Mouse (Mus musculus): ENCODE measurements around the gene Urah. TPM values are rescaled to one million over a fixed set of nuclear protein-coding genes. Genes with fewer than 3 reads are reported as not detected.

Gene Urah
- polyA plus RNA-seq (2015; fragmentation: Nextera tagmentation; extraction: Ambion mirVana): not detected in 2 replicates

DNA sequence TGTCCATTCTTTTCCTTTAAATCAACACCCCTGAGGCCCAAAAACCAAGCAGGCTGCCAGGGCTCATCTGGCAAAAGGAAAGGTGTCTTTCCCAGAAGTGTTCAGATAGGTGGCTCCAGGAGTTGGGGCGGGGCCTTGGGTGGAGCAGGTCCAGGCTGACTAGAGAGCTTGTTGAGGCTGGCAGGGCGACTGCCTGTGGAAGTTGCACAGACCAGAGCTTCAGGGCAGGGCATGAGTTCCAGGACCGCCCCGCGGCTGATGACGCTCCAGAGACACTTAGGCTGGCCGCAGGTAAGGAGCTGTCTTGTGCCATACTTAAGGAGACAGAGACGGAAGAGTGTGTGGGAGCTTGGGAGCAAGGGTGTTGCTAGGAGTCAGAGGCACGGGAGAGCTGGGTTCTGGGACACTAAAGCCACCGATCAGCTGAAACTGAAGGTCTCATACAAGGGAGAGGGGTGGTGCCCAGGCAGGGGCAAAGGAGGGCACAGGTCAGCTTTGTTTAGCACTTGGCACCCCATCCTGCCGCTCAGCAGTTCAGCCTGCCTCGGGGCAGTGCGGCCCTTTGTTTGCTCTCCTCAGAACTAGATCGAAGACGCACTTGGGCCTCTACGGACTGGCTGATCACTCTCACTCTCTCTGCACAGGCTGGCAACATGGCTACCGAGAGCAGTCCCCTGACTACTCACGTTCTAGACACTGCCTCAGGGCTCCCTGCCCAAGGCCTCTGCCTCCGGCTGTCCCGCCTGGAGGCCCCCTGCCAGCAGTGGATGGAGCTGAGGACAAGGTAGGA, at the start of gene Urah:
TSS of gene Urah (plus strand) at position 51 of the 790 bp plus-strand sequence.
- no peak for ATAC-seq
- H3K4me1 ChIP-seq (replicated peaks; ENCODE audit: control insufficient read depth, insufficient read depth, low read length): no peaks in the 10 kb centered on the region
- H3K9me3 ChIP-seq (ENCODE audit: control insufficient read depth, low read length): no peaks in the 10 kb centered on the region
- 43% methylated on average over 20 of the region's 20 CpGs for WGBS
- H3K27ac ChIP-seq (ENCODE audit: low read length): no peak within 1 kb of the TSS
- H3K27me3 ChIP-seq (replicated peaks; ENCODE audit: control insufficient read depth, insufficient read depth, low read length): no peaks in the 10 kb centered on the region
- no peak within 1 kb of the TSS for H3K4me2 ChIP-seq (ENCODE audit: low read length)
- no peaks in the 10 kb centered on the region for H3K36me3 ChIP-seq (ENCODE audit: control insufficient read depth, insufficient read depth)
- no peak within 1 kb of the TSS for H3K4me3 ChIP-seq (replicated peaks; ENCODE audit: low read length)
- no peak within 1 kb of the TSS for H3K9ac ChIP-seq (replicated peaks; ENCODE audit: low read depth, low read length)

GRCm38 (mm10) chr7:140787406-140788052, 47.3 kb upstream of the Urah start, which contains the start of gene Syce1:
TSS of gene Syce1 (minus strand) at chr7:140787852.
- H3K27me3 ChIP-seq (replicated peaks; ENCODE audit: control insufficient read depth, insufficient read depth, low read length): no peaks in the 10 kb centered on the region
- no peak for ATAC-seq
- no peak within 1 kb of the TSS for H3K4me3 ChIP-seq (replicated peaks; ENCODE audit: low read length)
- no peaks in the 10 kb centered on the region for H3K9me3 ChIP-seq (ENCODE audit: control insufficient read depth, low read length)
- H3K36me3 ChIP-seq (ENCODE audit: control insufficient read depth, insufficient read depth): no peaks in the 10 kb centered on the region
- no peak within 1 kb of the TSS for H3K27ac ChIP-seq (ENCODE audit: low read length)
- H3K4me1 ChIP-seq (replicated peaks; ENCODE audit: control insufficient read depth, insufficient read depth, low read length): no peaks in the 10 kb centered on the region
- no peak within 1 kb of the TSS for H3K9ac ChIP-seq (replicated peaks; ENCODE audit: low read depth, low read length)
- H3K4me2 ChIP-seq (ENCODE audit: low read length): no peak within 1 kb of the TSS
- WGBS: 88% methylated on average over 33 of the region's 33 CpGs

- H3K4me3 ChIP-seq (replicated peaks; ENCODE audit: low read length): no peak overlapping the region
- no peak overlapping the region for H3K9ac ChIP-seq (replicated peaks; ENCODE audit: low read depth, low read length)
- no peak overlapping the region for H3K27ac ChIP-seq (ENCODE audit: low read length)
- WGBS: 87% methylated on average over 7 of the region's 7 CpGs
- no peak for ATAC-seq
- H3K36me3 ChIP-seq (ENCODE audit: control insufficient read depth, insufficient read depth): no peaks in the 10 kb centered on the region
- no peak overlapping the region for H3K4me2 ChIP-seq (ENCODE audit: low read length)
- no peaks in the 10 kb centered on the region for H3K9me3 ChIP-seq (ENCODE audit: control insufficient read depth, low read length)
- H3K4me1 ChIP-seq (replicated peaks; ENCODE audit: control insufficient read depth, insufficient read depth, low read length): no peaks in the 10 kb centered on the region
- no peaks in the 10 kb centered on the region for H3K27me3 ChIP-seq (replicated peaks; ENCODE audit: control insufficient read depth, insufficient read depth, low read length)
Observed at GRCm38 (mm10) chr7:140788053-140788435, 46.8 kb upstream of the Urah start.

DNA sequence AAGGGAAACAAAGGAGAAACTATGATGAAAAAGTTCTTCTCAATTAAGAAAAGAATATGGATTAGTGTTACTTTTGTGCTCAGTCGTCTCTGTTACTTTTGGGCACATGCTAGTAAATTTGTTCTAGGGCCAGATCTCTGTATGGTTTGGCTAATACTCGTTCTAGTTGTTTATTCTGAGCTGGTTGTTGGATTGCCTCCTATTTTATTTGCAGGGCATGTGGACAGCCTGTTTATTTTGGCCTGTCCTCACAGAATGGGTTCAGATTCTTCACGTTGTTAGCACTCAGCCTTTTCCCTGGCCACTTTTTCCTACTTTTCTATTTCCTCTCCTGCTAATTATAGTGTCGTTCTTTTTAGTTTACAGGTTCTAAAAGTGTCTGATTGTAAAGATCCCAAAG, 41.3 kb upstream of the Urah start:
- 81% methylated on average over 4 of the region's 4 CpGs for WGBS

DNA sequence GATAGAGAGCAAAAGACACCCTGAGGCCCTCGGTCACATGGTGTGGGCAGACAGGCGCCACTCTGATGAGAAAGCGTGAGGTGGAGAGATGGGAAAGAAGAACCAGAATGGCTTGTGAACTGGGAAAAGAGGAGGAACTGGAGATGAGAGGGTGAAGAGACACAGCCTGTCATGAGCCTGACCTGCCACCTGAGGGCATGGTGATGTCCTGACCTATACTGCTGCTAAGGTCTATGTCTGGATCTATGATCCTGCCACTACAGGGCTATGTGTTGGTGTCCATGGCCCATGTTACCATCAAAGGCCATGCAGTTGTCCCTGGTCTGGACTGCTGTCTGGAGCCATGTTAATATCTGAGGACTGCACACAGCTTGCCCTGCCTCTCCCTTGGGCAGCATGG, 37.2 kb upstream of the Urah start:
- 87% methylated on average over 3 of the region's 3 CpGs for WGBS
- Histone ChIP-seq H3K9me3 (ENCODE audit: control insufficient read depth, low read length) (no peaks in the 10 kb centered on the region), H3K27me3 (replicated peaks; ENCODE audit: control insufficient read depth, insufficient read depth, low read length) (no peaks in the 10 kb centered on the region)

More for the DNA sequence above, 41.3 kb upstream of the Urah start:
- no peak overlapping the region for H3K27ac ChIP-seq (ENCODE audit: low read length)
- H3K4me3 ChIP-seq (replicated peaks; ENCODE audit: low read length): no peak overlapping the region
- no peak for ATAC-seq
- no peaks in the 10 kb centered on the region for H3K9me3 ChIP-seq (ENCODE audit: control insufficient read depth, low read length)
- H3K4me2 ChIP-seq (ENCODE audit: low read length): no peak overlapping the region
- no peaks in the 10 kb centered on the region for H3K4me1 ChIP-seq (replicated peaks; ENCODE audit: control insufficient read depth, insufficient read depth, low read length)
- no peak overlapping the region for H3K9ac ChIP-seq (replicated peaks; ENCODE audit: low read depth, low read length)
- H3K36me3 ChIP-seq (ENCODE audit: control insufficient read depth, insufficient read depth): no peaks in the 10 kb centered on the region
- no peaks in the 10 kb centered on the region for H3K27me3 ChIP-seq (replicated peaks; ENCODE audit: control insufficient read depth, insufficient read depth, low read length)

GRCm38 (mm10) chr7:140798212-140798611, 36.6 kb upstream of the Urah start:
- no peaks in the 10 kb centered on the region for H3K36me3 ChIP-seq (ENCODE audit: control insufficient read depth, insufficient read depth)

More for the DNA sequence above, 37.2 kb upstream of the Urah start:
- no peak overlapping the region for H3K27ac ChIP-seq (ENCODE audit: low read length)
- no peak for ATAC-seq
- no peak overlapping the region for H3K4me2 ChIP-seq (ENCODE audit: low read length)
- H3K36me3 ChIP-seq (ENCODE audit: control insufficient read depth, insufficient read depth): no peaks in the 10 kb centered on the region
- H3K4me3 ChIP-seq (replicated peaks; ENCODE audit: low read length): no peak overlapping the region
- no peaks in the 10 kb centered on the region for H3K4me1 ChIP-seq (replicated peaks; ENCODE audit: control insufficient read depth, insufficient read depth, low read length)
- H3K9ac ChIP-seq (replicated peaks; ENCODE audit: low read depth, low read length): no peak overlapping the region

GRCm38 (mm10) chr7:140802629-140803028, 32.2 kb upstream of the Urah start:
- H3K27ac ChIP-seq (ENCODE audit: low read length): no peak overlapping the region
- no peaks in the 10 kb centered on the region for H3K4me1 ChIP-seq (replicated peaks; ENCODE audit: control insufficient read depth, insufficient read depth, low read length)
- no peak for ATAC-seq
- H3K4me2 ChIP-seq (ENCODE audit: low read length): no peak overlapping the region
- H3K27me3 ChIP-seq (replicated peaks; ENCODE audit: control insufficient read depth, insufficient read depth, low read length): no peaks in the 10 kb centered on the region
- H3K9me3 ChIP-seq (ENCODE audit: control insufficient read depth, low read length): no peaks in the 10 kb centered on the region
- 65% methylated on average over 6 of the region's 6 CpGs for WGBS
- H3K36me3 ChIP-seq (ENCODE audit: control insufficient read depth, insufficient read depth): no peaks in the 10 kb centered on the region
- H3K4me3 ChIP-seq (replicated peaks; ENCODE audit: low read length): no peak overlapping the region
- no peak overlapping the region for H3K9ac ChIP-seq (replicated peaks; ENCODE audit: low read depth, low read length)

More at GRCm38 (mm10) chr7:140798212-140798611, 36.6 kb upstream of the Urah start:
- 61% methylated on average over 2 of the region's 2 CpGs for WGBS
- H3K27me3 ChIP-seq (replicated peaks; ENCODE audit: control insufficient read depth, insufficient read depth, low read length): no peaks in the 10 kb centered on the region
- H3K27ac ChIP-seq (ENCODE audit: low read length): no peak overlapping the region
- H3K9ac ChIP-seq (replicated peaks; ENCODE audit: low read depth, low read length): no peak overlapping the region
- H3K4me2 ChIP-seq (ENCODE audit: low read length): no peak overlapping the region
- H3K4me3 ChIP-seq (replicated peaks; ENCODE audit: low read length): no peak overlapping the region
- no peaks in the 10 kb centered on the region for H3K4me1 ChIP-seq (replicated peaks; ENCODE audit: control insufficient read depth, insufficient read depth, low read length)
- no peaks in the 10 kb centered on the region for H3K9me3 ChIP-seq (ENCODE audit: control insufficient read depth, low read length)
- no peak for ATAC-seq

- Histone ChIP-seq H3K4me3 (replicated peaks; ENCODE audit: low read length) (no peak overlapping the region), H3K36me3 (ENCODE audit: control insufficient read depth, insufficient read depth) (no peaks in the 10 kb centered on the region), H3K9ac (replicated peaks; ENCODE audit: low read depth, low read length) (no peak overlapping the region), H3K9me3 (ENCODE audit: control insufficient read depth, low read length) (no peaks in the 10 kb centered on the region), H3K27ac (ENCODE audit: low read length) (no peak overlapping the region), H3K4me2 (ENCODE audit: low read length) (no peak overlapping the region), H3K27me3 (replicated peaks; ENCODE audit: control insufficient read depth, insufficient read depth, low read length) (no peaks in the 10 kb centered on the region), H3K4me1 (replicated peaks; ENCODE audit: control insufficient read depth, insufficient read depth, low read length) (no peaks in the 10 kb centered on the region)
- WGBS: 18% methylated on average over 1 of the region's 1 CpGs
- no peak for ATAC-seq
Observed at GRCm38 (mm10) chr7:140805704-140806103, 29.1 kb upstream of the Urah start.

GRCm38 (mm10) chr7:140810496-140810895, 24.3 kb upstream of the Urah start:
- Histone ChIP-seq H3K36me3 (ENCODE audit: control insufficient read depth, insufficient read depth) (peaks cover 7% of the 10 kb centered on the region; the same call in 1 of the 2 replicates), H3K27ac (ENCODE audit: low read length) (no peak overlapping the region), H3K4me3 (replicated peaks; ENCODE audit: low read length) (no peak overlapping the region), H3K4me1 (replicated peaks; ENCODE audit: control insufficient read depth, insufficient read depth, low read length) (no peaks in the 10 kb centered on the region), H3K4me2 (ENCODE audit: low read length) (no peak overlapping the region), H3K9ac (replicated peaks; ENCODE audit: low read depth, low read length) (no peak overlapping the region), H3K27me3 (replicated peaks; ENCODE audit: control insufficient read depth, insufficient read depth, low read length) (no peaks in the 10 kb centered on the region), H3K9me3 (ENCODE audit: control insufficient read depth, low read length) (no peaks in the 10 kb centered on the region)
- no peak for ATAC-seq
- WGBS: 94% methylated on average over 6 of the region's 6 CpGs
